Mouse (Mus musculus) gastrocnemius, postnatal 4 days (tissue): Measurements from ENCODE around the gene Mcu. TPM values are rescaled to one million over a fixed set of nuclear protein-coding genes. Genes with fewer than 3 reads are reported as not detected.

ENCODE experiments used
- DNase-seq, 2 experiments: peaks; one replicate each; pipeline ENCODE4 v3.0.0; 2021 to 2022; ENCODE audit warnings: low spot score in 2 of 2, mixed read lengths in 2 of 2
- total RNA-seq, 2 experiments: library from RNA; stranded (reverse); gene quantifications; 2 replicates each; pipeline ENCODE4 v1.2.3; 2021

Gene Mcu
- total RNA-seq, 2 experiments from 2014 or later = 81.5 to 87.4 TPM

GRCm38 (mm10) chr10:59571273-59571672 lies 45.2 kb downstream of the Mcu start:
- DNase-seq = no peak

- no peak for DNase-seq
Measured at GRCm38 (mm10) chr10:59570780-59571179, 45.7 kb downstream of the Mcu start.

- DNase-seq = no peak
Measured at GRCm38 (mm10) chr10:59570360-59570759, 46.1 kb downstream of the Mcu start.

- no peak for DNase-seq
Measured at GRCm38 (mm10) chr10:59569481-59569869, 47.0 kb downstream of the Mcu start.

DNA sequence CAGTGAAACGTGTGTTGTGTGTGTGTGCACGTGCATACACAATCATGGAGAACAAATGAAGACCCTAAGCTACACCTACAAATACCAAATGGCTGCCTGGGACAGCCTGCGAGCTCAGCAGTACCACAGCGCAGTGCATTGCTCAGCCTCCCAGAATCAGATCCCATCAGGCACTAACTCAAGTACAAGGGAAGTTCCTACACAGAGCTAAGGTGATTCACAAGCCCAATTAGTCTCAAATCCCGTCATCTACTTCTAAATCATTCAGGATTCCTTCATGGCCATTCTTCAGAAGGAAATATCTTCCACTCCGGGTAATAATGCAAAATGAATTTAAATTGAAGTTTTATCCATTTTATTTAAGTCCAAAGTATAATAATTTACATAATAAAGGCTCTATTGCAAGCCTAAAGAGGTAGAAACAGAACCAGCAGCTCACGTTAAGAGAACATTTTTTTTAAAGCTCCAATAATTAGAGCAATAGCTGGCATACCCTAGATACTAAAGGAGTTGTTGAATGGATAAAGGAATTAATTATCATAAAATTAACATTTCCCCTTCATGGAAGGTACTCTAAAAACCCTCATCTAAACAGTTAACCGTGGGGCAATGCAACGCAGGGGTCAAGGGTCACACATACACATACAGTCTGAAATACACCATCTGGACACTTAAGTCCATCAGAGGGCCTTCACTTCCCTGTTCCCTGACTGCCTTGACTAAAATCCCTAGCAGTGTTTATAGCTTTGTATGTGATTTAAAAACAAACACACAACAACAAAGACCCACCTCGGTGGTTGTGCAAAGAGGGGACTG lies 47.6 kb downstream of the Mcu start:
- DNase-seq = no peak

DNA sequence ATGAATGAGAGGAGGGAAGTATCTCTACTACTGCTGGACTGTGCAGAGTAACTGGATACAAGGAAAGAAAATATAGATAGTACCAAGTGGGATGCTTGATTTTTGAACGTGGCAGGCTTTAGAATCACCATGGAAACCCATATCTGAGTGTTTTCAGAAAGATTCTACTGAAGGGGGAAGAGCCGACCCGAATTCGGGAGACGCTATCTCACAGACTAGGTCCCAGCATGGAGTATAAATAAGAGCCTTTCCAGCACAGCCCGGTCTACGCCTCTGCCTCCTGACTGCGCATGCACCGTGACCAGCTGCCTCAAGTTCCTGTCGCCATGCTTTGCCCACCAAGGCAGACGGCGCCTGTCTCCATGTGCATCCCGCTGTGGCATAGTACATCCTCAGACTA lies 49.5 kb downstream of the Mcu start:
- DNase-seq = no peak

DNA sequence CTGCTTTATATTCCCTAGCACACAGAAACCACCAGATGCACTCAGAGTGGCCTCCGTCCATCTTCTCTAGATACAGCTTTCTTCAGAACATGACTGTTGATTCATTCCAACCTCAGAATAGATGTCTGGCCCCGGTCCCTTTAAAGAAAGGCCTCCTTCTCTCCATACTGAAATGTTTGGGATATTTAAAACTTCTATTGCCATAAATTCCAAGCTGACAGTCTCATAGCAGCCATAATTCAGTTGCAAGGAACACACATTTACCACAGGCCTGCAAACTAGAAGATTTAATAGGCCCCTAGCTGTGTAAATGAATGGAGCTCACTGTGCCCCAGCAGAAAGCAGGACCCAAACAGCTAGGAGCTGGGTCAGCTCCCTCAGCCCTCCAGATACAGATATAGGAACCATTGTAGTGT lies 50.5 kb downstream of the Mcu start:
- DNase-seq = no peak

DNA sequence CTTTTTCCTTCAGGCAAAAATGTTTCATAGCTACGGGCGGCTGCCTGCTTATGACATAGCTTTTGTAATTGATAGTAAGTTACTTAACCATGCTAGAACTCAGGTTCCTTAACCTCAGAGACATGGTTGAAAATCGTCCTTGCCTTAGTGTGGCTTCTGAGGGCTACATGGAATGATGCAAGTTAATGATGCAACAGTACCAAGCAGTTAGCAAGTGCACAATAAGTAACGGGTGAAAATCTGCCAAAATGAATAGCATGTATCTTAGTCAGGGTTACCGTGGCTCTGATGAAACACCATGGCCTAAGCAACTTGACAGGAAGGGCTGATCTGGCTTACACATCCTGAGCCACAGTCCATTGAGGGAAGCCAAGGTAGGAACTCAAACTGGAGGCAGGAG lies 51.9 kb downstream of the Mcu start:
- DNase-seq = no peak

GRCm38 (mm10) chr10:59562511-59562910 lies 54.0 kb downstream of the Mcu start:
- no peak for DNase-seq

DNA sequence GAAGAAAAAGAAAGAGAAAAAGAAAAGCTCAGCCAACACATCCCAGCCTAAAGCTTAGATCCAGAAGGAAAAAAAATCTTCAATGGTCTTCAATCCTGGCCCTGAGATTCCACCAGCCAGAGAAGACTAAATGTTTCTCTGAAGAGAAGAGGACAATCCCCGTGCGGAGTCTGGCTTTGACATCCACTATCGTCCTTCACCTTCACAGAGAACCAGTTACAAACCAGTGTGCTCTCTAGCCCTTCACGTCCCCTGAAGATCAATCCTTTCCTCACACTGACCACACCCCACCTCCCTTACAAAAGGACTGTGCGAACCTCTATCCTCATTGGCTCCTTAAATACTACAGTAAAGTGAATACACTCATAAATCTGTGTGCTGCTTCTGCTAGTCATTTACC lies 56.4 kb downstream of the Mcu start:
- DNase-seq = no peak

DNA sequence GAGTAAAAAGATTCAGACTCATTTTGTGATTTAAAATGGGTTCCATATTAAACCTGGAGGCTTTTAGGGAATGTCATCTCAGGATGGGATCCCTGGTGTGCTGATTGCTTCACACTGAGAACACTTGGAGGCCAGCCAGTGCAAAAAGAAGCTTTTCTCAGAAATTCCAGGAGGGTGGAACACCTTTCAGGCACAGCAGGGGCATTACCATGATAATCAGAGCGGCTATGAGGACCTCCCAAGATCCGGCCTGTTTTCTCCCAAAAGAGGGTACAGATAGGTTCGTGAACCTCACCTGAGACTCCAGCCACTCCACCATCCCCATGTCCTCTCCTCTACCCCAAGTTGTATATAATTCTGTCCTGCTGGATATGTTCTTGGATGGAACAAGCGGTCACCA lies 57.9 kb downstream of the Mcu start:
- DNase-seq = no peak

- no peak for DNase-seq
Measured at GRCm38 (mm10) chr10:59558164-59558563, 58.3 kb downstream of the Mcu start.

GRCm38 (mm10) chr10:59556541-59556940 lies 60.0 kb downstream of the Mcu start:
- DNase-seq = no peak

GRCm38 (mm10) chr10:59554243-59554642 lies 62.2 kb downstream of the Mcu start:
- no peak for DNase-seq

GRCm38 (mm10) chr10:59552456-59552855 lies 64.0 kb downstream of the Mcu start:
- DNase-seq = no peak

DNA sequence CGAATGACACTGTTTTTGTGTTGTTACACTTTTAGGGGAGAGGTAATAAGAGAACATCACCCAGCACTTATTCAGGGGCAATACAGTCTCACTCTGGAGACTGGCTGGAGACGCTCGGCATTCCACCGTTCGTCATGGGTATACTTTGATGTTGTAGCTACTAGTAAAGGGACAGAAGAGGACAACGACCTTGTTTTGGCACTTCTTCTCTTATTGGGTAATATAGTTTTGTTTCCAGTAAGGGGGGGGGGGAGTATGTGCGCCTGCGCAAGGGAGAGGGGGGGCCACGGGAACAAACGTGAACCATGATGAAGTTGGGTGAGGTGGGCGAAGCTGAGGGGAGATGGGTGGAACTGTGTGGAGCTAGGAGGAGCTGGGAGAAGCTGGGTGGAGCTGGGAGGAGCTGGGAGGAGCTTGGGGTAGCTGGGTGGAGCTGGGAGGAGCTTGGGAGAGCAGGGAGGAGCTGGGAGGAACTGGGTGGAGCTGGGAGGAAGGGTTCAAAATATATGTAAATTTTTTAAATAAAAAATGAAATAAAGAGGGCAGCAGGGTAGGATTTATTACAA lies 67.6 kb downstream of the Mcu start:
- no peak for DNase-seq

- DNase-seq = no peak
Measured at GRCm38 (mm10) chr10:59548211-59548610, 68.3 kb downstream of the Mcu start.

DNA sequence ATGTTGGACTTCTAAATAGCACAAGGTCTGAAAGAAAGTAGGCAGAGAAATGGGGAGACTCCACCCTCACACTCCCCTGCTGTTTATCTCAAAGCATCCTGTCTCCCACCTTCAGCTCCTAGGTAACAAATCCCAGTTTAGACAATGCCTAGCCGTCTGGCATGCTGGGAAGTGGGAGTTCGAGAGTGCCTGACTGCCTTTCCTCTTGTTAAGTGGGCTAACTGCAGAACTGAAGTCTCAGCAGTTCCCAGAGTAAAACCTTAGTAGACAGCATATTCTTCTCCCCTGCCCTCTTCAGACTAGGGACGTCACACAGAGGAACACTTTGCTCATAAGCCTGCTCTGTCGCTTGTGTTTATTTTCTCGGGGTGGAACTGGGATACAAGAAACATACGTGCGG lies 69.1 kb downstream of the Mcu start:
- no peak for DNase-seq

DNA sequence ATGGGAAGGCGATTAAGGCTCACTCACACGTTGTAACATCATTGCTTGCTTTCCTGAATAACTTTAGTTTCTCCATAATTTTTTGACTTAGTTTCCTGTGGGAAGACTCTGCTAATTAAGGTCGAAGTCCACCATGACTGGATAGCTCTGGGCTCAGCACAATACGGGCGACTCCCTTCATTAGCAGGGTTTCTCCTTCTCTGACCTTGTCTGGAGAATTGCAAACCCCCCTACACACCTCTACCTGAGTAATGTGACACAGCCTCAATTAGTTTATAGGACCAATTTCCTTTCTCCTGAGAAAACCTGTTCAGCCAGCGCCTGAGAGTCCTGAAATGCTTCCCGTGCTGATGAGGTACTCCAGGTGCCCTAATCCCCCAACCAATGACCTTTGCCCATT lies 71.3 kb downstream of the Mcu start:
- DNase-seq = no peak

- no peak for DNase-seq
Measured at GRCm38 (mm10) chr10:59543351-59543750, 73.1 kb downstream of the Mcu start.

DNA sequence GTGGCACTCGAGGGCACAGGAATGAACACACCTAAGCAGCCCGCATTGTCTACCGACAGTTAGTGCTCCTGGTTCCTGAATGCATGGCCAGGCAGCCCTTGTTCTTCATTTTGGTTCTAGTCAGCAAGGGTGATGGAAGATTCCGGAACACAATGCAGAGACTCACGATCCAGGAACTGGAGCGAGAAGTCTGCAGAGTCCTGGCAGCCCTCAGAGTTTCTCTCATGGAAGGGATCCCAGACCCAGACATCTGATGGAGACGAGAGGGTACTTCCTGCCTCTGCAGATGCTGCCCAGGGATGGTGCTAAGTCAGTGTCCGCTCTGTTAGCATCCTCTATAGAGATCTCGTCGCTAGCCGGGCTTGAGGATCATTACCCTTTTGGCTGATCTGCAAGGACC lies 75.0 kb downstream of the Mcu start:
- no peak for DNase-seq

- no peak for DNase-seq
Measured at GRCm38 (mm10) chr10:59540596-59540995, 75.9 kb downstream of the Mcu start.

- no peak for DNase-seq
Measured at GRCm38 (mm10) chr10:59540081-59540480, 76.4 kb downstream of the Mcu start.
